In the genomic region with DNA sequence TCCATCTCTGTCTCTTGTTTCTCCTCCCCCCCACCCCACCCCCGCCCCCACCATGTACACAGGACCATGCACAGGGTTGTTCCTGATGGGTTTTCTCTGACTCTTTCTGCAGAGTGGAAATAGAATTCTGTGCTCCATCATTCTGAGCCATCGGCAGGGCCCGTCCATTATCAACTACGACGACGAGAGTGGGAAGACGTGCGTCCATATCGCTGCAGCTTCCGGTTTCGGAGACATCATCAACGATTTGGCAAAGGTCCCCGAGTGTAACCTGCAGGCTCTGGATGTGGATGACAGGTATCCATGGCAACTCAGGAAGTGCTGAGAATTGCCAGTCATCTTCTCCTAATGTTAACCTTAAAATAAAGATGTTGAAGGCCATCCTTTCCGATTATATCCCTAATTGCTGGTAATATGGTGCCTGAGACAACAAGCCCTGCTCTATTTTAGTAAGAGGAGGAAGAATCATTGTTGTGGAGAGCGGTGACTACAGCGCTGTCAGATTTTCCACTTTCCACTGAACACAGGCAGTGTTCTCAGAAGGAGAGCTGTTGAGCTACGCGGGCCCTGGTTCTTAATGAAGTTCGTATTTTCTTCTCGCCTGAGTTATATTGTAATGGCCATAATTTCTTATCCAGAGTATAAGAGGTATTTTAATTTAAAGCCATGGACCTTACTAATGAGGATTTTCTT, we compare ENCODE assay signal across 22 mouse cellular contexts.
DNase-seq lines count a peak whose midpoint lies in the region; ATAC-seq and TF ChIP-seq lines count a peak whose summit lies in the region.
"Had no signal": no experiment of that assay in that cellular context is flagged by ENCODE, and none has a peak within 500 bp of the region (broad histone marks: within the 10 kb centered on the region; RNA-seq: fewer than 3 reads in every experiment).

No protein-coding gene starts in this region.

- TF ChIP-seq EP300 in CH12.LX (IDR thresholded peaks at IDR 0.05; ENCODE audit: low read length) = peak; percentile 41
- no peak for TF ChIP-seq EP300 in liver, postnatal 0 days (IDR thresholded peaks at IDR 0.05; ENCODE audit: low read depth)

- dilution Hi-C loops in CH12.LX (cut with MboI; ENCODE audit: extremely low pct_ligation_motif_present, extremely low pct_unique_long_range_greater_than_20kb, low sequenced_read_pairs) = no loop called here

- 85% methylated on average over 20 of the region's 20 CpGs for WGBS in liver, postnatal 0 days (ENCODE audit: insufficient replicate concordance)

- H3K4me3 ChIP-seq in gastrocnemius, adult 2 months = no peak overlapping the region
- peak overlapping the region in 1 of 3 experiments; percentile 27 for H3K4me3 ChIP-seq in CH12.LX (replicated peaks in 1 of 3; ENCODE audit: low read depth in 2 of 3, low read length in 2 of 3, poor library complexity in 1 of 3)
- H3K4me3 ChIP-seq in liver, postnatal 0 days (ENCODE audit: low read depth, low read length) = no peak overlapping the region
- H3K4me3 ChIP-seq: embryonic facial prominence, embryonic 15.5 days; erythroblast, embryonic 14.5 days; forebrain, embryonic 10.5 days; hindbrain, embryonic 15.5 days had no signal

- H3K79me2 ChIP-seq in CH12.LX (replicated peaks; ENCODE audit: control insufficient read depth, extremely low read depth, insufficient read depth, poor library complexity, severe bottlenecking) = no peaks in the 10 kb centered on the region

- TF ChIP-seq CTCF in gastrocnemius, adult 2 months (IDR thresholded peaks at IDR 0.05) = no peak
- TF ChIP-seq CTCF in CH12.LX (conservative IDR thresholded peaks at IDR 0.05 in 1 of 2, IDR thresholded peaks at IDR 0.05 in 1 of 2; ENCODE audit: low read depth in 2 of 2, low read length in 2 of 2) = no peak
- TF ChIP-seq CTCF in brain, embryonic 14.5 days (IDR thresholded peaks at IDR 0.05; ENCODE audit: borderline replicate concordance, extremely low read depth, insufficient read depth, insufficient read length) = no peak
- no peak for TF ChIP-seq CTCF in liver, postnatal 0 days (IDR thresholded peaks at IDR 0.05; ENCODE audit: low read depth)

- H3K9me3 ChIP-seq in CH12.LX (replicated peaks; ENCODE audit: low read length) = peaks cover 13% of the 10 kb centered on the region
- H3K9me3 ChIP-seq in liver, postnatal 0 days (ENCODE audit: low read length) = no peaks in the 10 kb centered on the region
- H3K9me3 ChIP-seq: embryonic facial prominence, embryonic 15.5 days; forebrain, embryonic 10.5 days; hindbrain, embryonic 15.5 days had no signal

- peaks cover 0 to 3% of the 10 kb centered on the region in 2 experiments for H3K36me3 ChIP-seq in CH12.LX (replicated peaks in 1 of 2; ENCODE audit: control insufficient read depth in 1 of 2, insufficient read depth in 1 of 2, low read length in 1 of 2)
- no peaks in the 10 kb centered on the region for H3K36me3 ChIP-seq in liver, postnatal 0 days (replicated peaks; ENCODE audit: insufficient read depth, low read length)
- H3K36me3 ChIP-seq: embryonic facial prominence, embryonic 15.5 days; forebrain, embryonic 10.5 days had no signal

- intact Hi-C loops in gastrocnemius, adult 2 months (cut with DNase I) = no loop called here

- peaks cover 7 to 47% of the 10 kb centered on the region in 2 experiments for H3K4me1 ChIP-seq in CH12.LX (ENCODE audit: control insufficient read depth in 1 of 2, insufficient read depth in 2 of 2)
- no peaks in the 10 kb centered on the region for H3K4me1 ChIP-seq in liver, postnatal 0 days (ENCODE audit: insufficient read depth)

- no peaks in the 10 kb centered on the region for H3K27me3 ChIP-seq in CH12.LX (replicated peaks)
- H3K27me3 ChIP-seq in liver, postnatal 0 days (ENCODE audit: insufficient read depth, low read length) = no peaks in the 10 kb centered on the region
- H3K27me3 ChIP-seq: embryonic facial prominence, embryonic 15.5 days; hindbrain, embryonic 15.5 days had no signal

- H3K9ac ChIP-seq in CH12.LX (ENCODE audit: insufficient read depth, low read depth) = peak overlapping the region; percentile 11; the same call in 1 of the 2 replicates
- H3K9ac ChIP-seq in liver, postnatal 0 days (replicated peaks) = no peak overlapping the region
- H3K9ac ChIP-seq: embryonic facial prominence, embryonic 15.5 days; hindbrain, embryonic 15.5 days had no signal

- no peak for TF ChIP-seq POLR2A in CH12.LX (IDR thresholded peaks at IDR 0.05; ENCODE audit: low read depth, low read length)
- TF ChIP-seq POLR2A in brain, embryonic 14.5 days (IDR thresholded peaks at IDR 0.05; ENCODE audit: borderline replicate concordance, extremely low read depth, insufficient read depth, insufficient read length, poor library complexity, severe bottlenecking) = no peak

- H3K27ac ChIP-seq in gastrocnemius, adult 2 months = peak overlapping the region; percentile 4; the same call in 1 of the 2 replicates
- peak overlapping the region; percentile 40; the same call in 1 of the 2 replicates for H3K27ac ChIP-seq in CH12.LX (ENCODE audit: insufficient read depth, low read depth)
- no peak overlapping the region for H3K27ac ChIP-seq in liver, postnatal 0 days (ENCODE audit: low read depth)
- H3K27ac ChIP-seq: embryonic facial prominence, embryonic 15.5 days; forebrain, embryonic 10.5 days; hindbrain, embryonic 15.5 days had no signal

- in situ Hi-C loops in CH12.LX (cut with MboI; ENCODE audit: low pct_ligation_motif_present, low pct_unique_long_range_greater_than_20kb, low sequenced_read_pairs) = no loop called here

- no peak for TF ChIP-seq RAD21 in CH12.LX (IDR thresholded peaks at IDR 0.05; ENCODE audit: low read depth, low read length)

- H3K4me2 ChIP-seq in CH12.LX (ENCODE audit: insufficient read depth, low read depth, poor library complexity, severe bottlenecking) = peak overlapping the region; percentile 85
- H3K4me2 ChIP-seq in liver, postnatal 0 days (ENCODE audit: low read depth, low read length) = no peak overlapping the region
- H3K4me2 ChIP-seq: embryonic facial prominence, embryonic 15.5 days; heart, embryonic 11.5 days; hindbrain, embryonic 15.5 days had no signal

- ATAC-seq in liver, postnatal 0 days = no peak

- no peak for DNase-seq in gastrocnemius, adult 2 months
- no peak for DNase-seq in gastrocnemius, postnatal 25 days
- peak; percentile 45 for DNase-seq in CD4-positive, CD25-positive, alpha-beta regulatory T cell, adult 2 months (ENCODE audit: low read depth, low spot score)
- peak; percentile 68 for DNase-seq in CH12.LX (ENCODE audit: extremely low read depth)
- peak; percentile 37 for DNase-seq in brain, embryonic 14.5 days (ENCODE audit: low read depth)
- DNase-seq in left cerebral cortex, adult 9 months (ENCODE audit: low spot score in 2 of 2) = no peak
- DNase-seq in liver, postnatal 0 days = no peak
- DNase-seq in yolk sac, embryonic 10.5 days (ENCODE audit: low spot score) = no peak
- DNase-seq: adrenal gland, adult 2 months; adrenal gland, postnatal 25 days; cerebellum, adult 11 months; cerebellum, adult 8-10 months; cerebellum, postnatal 14 days; embryo, embryonic 11 days; heart, postnatal 36 days; kidney, adult 11 months; kidney, adult 9 months had no signal

TF ChIP-seq in CH12.LX, 34 proteins besides CTCF, POLR2A, EP300 and RAD21 (continues in another document):
- TF ChIP-seq JUN (IDR thresholded peaks at IDR 0.05; ENCODE audit: insufficient read depth, low read depth, low read length) = peak; percentile 66
- TF ChIP-seq JUND (conservative IDR thresholded peaks at IDR 0.05; ENCODE audit: low read depth, low read length) = peak; percentile 65; the same call in 1 of the 2 replicates
- TF ChIP-seq GABPA (IDR thresholded peaks at IDR 0.05; ENCODE audit: insufficient replicate concordance, low read depth, low read length) = no peak
- no peak for TF ChIP-seq RCOR1 (conservative IDR thresholded peaks at IDR 0.05; ENCODE audit: low read depth, low read length)
- TF ChIP-seq MYC (IDR thresholded peaks at IDR 0.05; ENCODE audit: low read depth, low read length) = no peak
- TF ChIP-seq ELF1 (IDR thresholded peaks at IDR 0.05; ENCODE audit: low read depth, low read length) = peak; percentile 60
- TF ChIP-seq MEF2A (IDR thresholded peaks at IDR 0.05; ENCODE audit: borderline replicate concordance, low read depth, low read length) = 0 out of 2 replicates have a peak, but pooled peaks have one; percentile 50
- TF ChIP-seq USF2 (conservative IDR thresholded peaks at IDR 0.05; ENCODE audit: low read depth, low read length) = no peak
- TF ChIP-seq IRF4 (IDR thresholded peaks at IDR 0.05; ENCODE audit: low read depth, low read length) = peak; percentile 18; the same call in 1 of the 2 replicates
- TF ChIP-seq HCFC1 (IDR thresholded peaks at IDR 0.05; ENCODE audit: low read depth, low read length) = no peak
- TF ChIP-seq CHD1 (IDR thresholded peaks at IDR 0.05; ENCODE audit: low read depth, low read length) = no peak
- TF ChIP-seq MAZ (IDR thresholded peaks at IDR 0.05; ENCODE audit: low read depth, low read length) = no peak
- TF ChIP-seq ZKSCAN1 (IDR thresholded peaks at IDR 0.05; ENCODE audit: borderline replicate concordance, low read depth, low read length) = no peak
- TF ChIP-seq KAT2A (IDR thresholded peaks at IDR 0.05; ENCODE audit: insufficient replicate concordance, low read length) = no peak
- no peak for TF ChIP-seq NELFE (IDR thresholded peaks at IDR 0.05; ENCODE audit: low read depth, low read length)
- no peak for TF ChIP-seq NRF1 (IDR thresholded peaks at IDR 0.05; ENCODE audit: low read depth, low read length)
- no peak for TF ChIP-seq PAX5 (IDR thresholded peaks at IDR 0.05; ENCODE audit: low read length)
- TF ChIP-seq CHD2 (IDR thresholded peaks at IDR 0.05; ENCODE audit: low read length) = no peak
- TF ChIP-seq POLR2AphosphoS2 (IDR thresholded peaks at IDR 0.05; ENCODE audit: low read depth, low read length) = no peak
- TF ChIP-seq USF1 (IDR thresholded peaks at IDR 0.05; ENCODE audit: low read depth, low read length) = no peak
- TF ChIP-seq ZNF384 (IDR thresholded peaks at IDR 0.05; ENCODE audit: low read depth, low read length) = no peak
- no peak for TF ChIP-seq ZMIZ1 (IDR thresholded peaks at IDR 0.05; ENCODE audit: low read depth, low read length)
- 0 out of 2 replicates have a peak, but pooled peaks have one; percentile 15 for TF ChIP-seq TBP (conservative IDR thresholded peaks at IDR 0.05; ENCODE audit: low read depth, low read length)
- no peak for TF ChIP-seq UBTF (IDR thresholded peaks at IDR 0.05; ENCODE audit: low read depth, low read length)
- no peak for TF ChIP-seq SIN3A (IDR thresholded peaks at IDR 0.05; ENCODE audit: low read length)
- TF ChIP-seq ZC3H11A (IDR thresholded peaks at IDR 0.05; ENCODE audit: low read depth, low read length) = no peak
- no peak for TF ChIP-seq E2F4 (IDR thresholded peaks at IDR 0.05; ENCODE audit: insufficient replicate concordance, low read depth, low read length)
- TF ChIP-seq MXI1 (IDR thresholded peaks at IDR 0.05; ENCODE audit: low read depth, low read length) = no peak; the same call in 1 of the 2 replicates
- 0 out of 2 replicates have a peak, but pooled peaks have one; percentile 11 for TF ChIP-seq ETS1 (conservative IDR thresholded peaks at IDR 0.05; ENCODE audit: low read depth, low read length)

Comparison
In these comparisons a context has a peak if more than half of its experiments do, and no peak if none do; other contexts are left out.
1. DNase-seq: peak in CD4-positive, CD25-positive, alpha-beta regulatory T cell, adult 2 months (single experiment), CH12.LX (single experiment) and brain, embryonic 14.5 days (single experiment); none in gastrocnemius, adult 2 months (single experiment), gastrocnemius, postnatal 25 days (single experiment), left cerebral cortex, adult 9 months (0 of 2), liver, postnatal 0 days (single experiment) and yolk sac, embryonic 10.5 days (single experiment).